Mouse (Mus musculus) spleen, adult 18-20 months (tissue): ENCODE measurements around the gene Atg4d.
"Not testable (repeated sequence)": the region's sequence is repeated elsewhere in the genome, so short reads cannot be mapped to it uniquely, and the experiment has no call there.

Experiments
- DNase-seq, 2 experiments: peaks; one replicate each; pipeline ENCODE4 v3.0.0; 2022; ENCODE audit warnings: mixed read lengths in 2 of 2

The Atg4d gene

GRCm38 (mm10) chr9:21314367-21315140 lies 49.5 kb downstream of the Atg4d start:
- no peak for DNase-seq

GRCm38 (mm10) chr9:21315421-21315820 lies 50.3 kb downstream of the Atg4d start:
- DNase-seq: no peak

- no peak for DNase-seq
Observed at GRCm38 (mm10) chr9:21316696-21317095, 51.6 kb downstream of the Atg4d start.

GRCm38 (mm10) chr9:21318792-21319191 lies 53.7 kb downstream of the Atg4d start:
- DNase-seq: no peak

- DNase-seq: no peak
Observed at GRCm38 (mm10) chr9:21319503-21319902, 54.4 kb downstream of the Atg4d start.

- no peak for DNase-seq
Observed at GRCm38 (mm10) chr9:21320280-21320618, 55.2 kb downstream of the Atg4d start.

- peak; percentile 85 to 95 for DNase-seq
Observed at GRCm38 (mm10) chr9:21320619-21321512, 55.8 kb downstream of the Atg4d start, which contains the start of gene Slc44a2. TSS of gene Slc44a2 (plus strand) at chr9:21320698.

GRCm38 (mm10) chr9:21321513-21321835 lies 56.4 kb downstream of the Atg4d start:
- DNase-seq: peak; percentile 66 to 72

- DNase-seq: peak in 1 of 2 experiments; percentile 40
Observed at GRCm38 (mm10) chr9:21322211-21322916, 57.3 kb downstream of the Atg4d start.

- not testable (repeated sequence) for DNase-seq
Observed at GRCm38 (mm10) chr9:21322917-21323297, 57.8 kb downstream of the Atg4d start.

- DNase-seq: no peak
Observed at GRCm38 (mm10) chr9:21324269-21324668, 59.2 kb downstream of the Atg4d start.
